Mouse (Mus musculus): ENCODE data around the gene Zbtb20. TPM values are rescaled to one million over a fixed set of nuclear protein-coding genes. Genes with fewer than 3 reads are reported as not detected.
A peak's percentile ranks its signal among the peaks of the same experiment; 100 is the strongest.

The Zbtb20 gene
- polyA plus RNA-seq, 1 experiment from 2014 or later: 24.5 TPM

DNA sequence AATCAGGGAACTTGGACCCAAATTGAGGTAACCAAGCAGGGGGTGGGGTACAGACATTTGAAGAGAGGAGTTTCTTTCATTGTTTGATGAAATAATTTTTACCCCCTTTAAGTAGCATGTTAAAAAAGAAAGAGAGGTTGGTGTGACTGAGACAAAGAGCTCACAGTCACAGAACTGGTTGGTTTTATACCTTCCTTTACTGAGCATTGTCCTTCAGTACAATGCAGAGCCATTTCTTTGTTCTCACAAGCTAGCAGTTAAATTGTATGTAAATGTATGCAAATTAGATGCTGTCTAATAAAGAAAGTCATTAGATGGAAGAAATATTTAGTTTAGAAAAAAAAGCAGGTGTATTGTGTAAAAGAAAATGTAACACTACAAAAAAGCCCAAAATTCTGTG is 220.4 kb downstream of the Zbtb20 start:
- Histone ChIP-seq H3K27me3 (ENCODE audit: low read depth, poor library complexity, severe bottlenecking) (no peaks in the 10 kb centered on the region), H3K4me1 (peaks cover 5% of the 10 kb centered on the region; the same call in 1 of the 2 replicates), H3K9me3 (replicated peaks) (no peaks in the 10 kb centered on the region), H3K36me3 (no peaks in the 10 kb centered on the region), H3K27ac (replicated peaks) (no peak overlapping the region), H3K4me3 (no peak overlapping the region)
- no peak for DNase-seq (ENCODE audit: low spot score)

DNA sequence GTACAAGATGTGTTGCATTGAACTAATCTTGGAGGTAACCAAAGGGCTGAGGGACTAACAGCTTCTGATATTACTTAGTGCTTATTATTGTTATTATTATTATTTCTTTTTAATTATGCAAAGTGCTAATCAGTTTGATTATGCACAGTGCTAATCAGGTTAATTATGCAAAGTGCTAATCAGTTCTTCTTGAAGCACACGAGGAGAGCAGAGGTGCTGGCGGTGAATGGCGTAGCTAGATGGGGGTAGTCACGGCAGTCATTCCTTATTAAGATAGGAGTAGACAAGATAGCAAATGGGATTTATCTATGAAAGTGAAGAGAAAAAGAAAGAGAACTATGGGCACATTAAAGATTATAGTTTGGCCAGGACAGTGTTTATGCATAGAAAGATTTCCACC is 222.5 kb downstream of the Zbtb20 start:
- whole genome bisulfite sequencing: 94% methylated on average over 4 of the region's 4 CpGs
- peaks cover 5% of the 10 kb centered on the region; the same call in 1 of the 2 replicates for H3K4me1 ChIP-seq
- no peaks in the 10 kb centered on the region for H3K36me3 ChIP-seq
- DNase-seq (ENCODE audit: low spot score): no peak
- no peak overlapping the region for H3K27ac ChIP-seq (replicated peaks)
- H3K9me3 ChIP-seq (replicated peaks): no peaks in the 10 kb centered on the region
- H3K27me3 ChIP-seq (ENCODE audit: low read depth, poor library complexity, severe bottlenecking): no peaks in the 10 kb centered on the region
- no peak overlapping the region for H3K4me3 ChIP-seq

DNA sequence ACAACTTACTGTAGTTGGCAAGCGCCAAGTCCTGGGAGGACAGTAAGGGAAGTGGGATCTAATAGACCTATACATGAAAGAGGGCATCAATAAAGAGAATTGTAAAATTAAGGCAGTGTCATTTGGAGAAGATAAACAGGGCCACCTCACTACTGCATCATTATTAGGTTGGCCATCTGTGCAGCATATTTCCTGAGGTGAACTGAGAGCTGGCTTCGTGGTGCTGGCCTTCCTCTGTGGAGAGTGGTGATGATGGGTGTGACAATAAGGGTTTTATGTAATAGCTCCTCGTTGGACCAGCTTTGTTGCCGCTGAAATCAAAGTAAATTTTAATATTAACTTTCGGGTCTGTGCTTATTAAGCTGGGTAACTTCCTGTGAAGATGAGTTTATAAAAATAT is 223.0 kb downstream of the Zbtb20 start:
- no peaks in the 10 kb centered on the region for H3K9me3 ChIP-seq (replicated peaks)
- H3K27me3 ChIP-seq (ENCODE audit: low read depth, poor library complexity, severe bottlenecking): no peaks in the 10 kb centered on the region
- H3K4me3 ChIP-seq: no peak overlapping the region
- 88% methylated on average over 5 of the region's 5 CpGs for WGBS
- H3K36me3 ChIP-seq: no peaks in the 10 kb centered on the region
- DNase-seq (ENCODE audit: low spot score): no peak
- H3K4me1 ChIP-seq: peaks cover 5% of the 10 kb centered on the region; the same call in 1 of the 2 replicates
- H3K27ac ChIP-seq (replicated peaks): no peak overlapping the region

DNA sequence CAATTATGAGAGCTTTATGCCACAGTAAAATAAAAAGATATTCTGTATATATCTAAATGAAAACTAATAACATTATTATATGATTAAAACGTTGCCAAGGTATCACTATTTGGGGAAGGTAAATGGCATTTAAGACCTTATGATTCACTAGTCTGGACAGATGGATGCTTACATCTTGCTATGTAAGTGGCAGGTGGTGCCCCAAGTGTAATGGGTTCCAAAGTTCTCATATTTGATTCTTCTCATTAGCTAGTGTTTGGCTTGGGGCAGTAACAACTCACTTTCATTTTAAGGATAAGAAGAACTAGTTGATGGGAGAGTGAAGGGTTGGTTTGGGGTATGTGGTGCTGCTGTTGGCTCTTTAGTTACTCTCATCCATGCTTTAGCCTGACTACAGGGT is 235.6 kb downstream of the Zbtb20 start:
- no peaks in the 10 kb centered on the region for H3K4me1 ChIP-seq
- no peak for DNase-seq (ENCODE audit: low spot score)
- H3K36me3 ChIP-seq: no peaks in the 10 kb centered on the region
- 81% methylated on average over 1 of the region's 1 CpGs for WGBS
- no peak overlapping the region for H3K4me3 ChIP-seq
- no peaks in the 10 kb centered on the region for H3K27me3 ChIP-seq (ENCODE audit: low read depth, poor library complexity, severe bottlenecking)
- H3K27ac ChIP-seq (replicated peaks): no peak overlapping the region
- H3K9me3 ChIP-seq (replicated peaks): no peaks in the 10 kb centered on the region

DNA sequence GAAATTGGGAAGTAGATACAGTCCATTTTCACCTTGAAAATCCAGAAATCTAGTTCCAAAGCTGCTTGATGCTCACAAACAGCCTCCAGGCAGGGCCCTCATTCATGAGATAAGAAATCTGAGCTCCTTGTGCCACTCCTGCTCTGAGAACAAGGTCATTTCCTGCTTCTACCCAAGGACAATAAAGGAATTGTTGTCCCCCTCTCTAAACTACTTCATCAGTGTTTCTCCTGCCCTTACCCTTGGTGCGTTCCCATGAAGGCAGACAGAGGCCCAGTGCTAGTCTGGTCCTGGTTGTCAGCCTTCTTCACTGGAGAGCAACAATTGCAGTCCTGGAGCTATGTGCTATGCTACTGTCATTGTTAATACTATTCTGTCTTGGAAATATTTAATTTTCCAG is 238.3 kb downstream of the Zbtb20 start:
- Histone ChIP-seq H3K27ac (replicated peaks) (no peak overlapping the region), H3K4me1 (no peaks in the 10 kb centered on the region), H3K4me3 (no peak overlapping the region), H3K9me3 (replicated peaks) (no peaks in the 10 kb centered on the region), H3K27me3 (ENCODE audit: low read depth, poor library complexity, severe bottlenecking) (no peaks in the 10 kb centered on the region), H3K36me3 (no peaks in the 10 kb centered on the region)
- 66% methylated on average over 1 of the region's 1 CpGs for WGBS
- DNase-seq (ENCODE audit: low spot score): no peak

DNA sequence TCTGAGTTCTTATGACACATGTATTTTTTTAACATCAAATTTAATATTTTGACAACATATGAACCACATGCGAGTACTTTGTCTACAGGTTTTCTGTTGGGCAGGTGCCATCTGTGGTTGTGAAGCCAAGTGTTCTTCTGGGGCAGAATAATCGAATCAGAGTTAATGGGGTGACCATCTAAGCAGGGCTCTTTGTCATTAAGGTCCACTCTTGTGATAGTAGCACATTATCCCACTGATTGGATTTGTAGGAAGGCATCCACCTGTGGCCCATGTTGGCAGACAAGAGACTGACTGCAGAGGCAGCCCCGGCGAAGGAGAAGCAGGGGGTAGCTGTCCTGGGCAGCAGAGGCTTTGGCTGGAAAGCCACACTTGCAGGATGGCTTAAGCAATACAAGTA is 254.3 kb downstream of the Zbtb20 start:
- Histone ChIP-seq H3K9me3 (replicated peaks) (no peaks in the 10 kb centered on the region), H3K27me3 (ENCODE audit: low read depth, poor library complexity, severe bottlenecking) (no peaks in the 10 kb centered on the region), H3K36me3 (no peaks in the 10 kb centered on the region), H3K4me1 (peaks cover 4% of the 10 kb centered on the region; the same call in 1 of the 2 replicates), H3K4me3 (no peak overlapping the region), H3K27ac (replicated peaks) (no peak overlapping the region)
- no peak for DNase-seq (ENCODE audit: low spot score)
- 79% methylated on average over 4 of the region's 4 CpGs for WGBS

DNA sequence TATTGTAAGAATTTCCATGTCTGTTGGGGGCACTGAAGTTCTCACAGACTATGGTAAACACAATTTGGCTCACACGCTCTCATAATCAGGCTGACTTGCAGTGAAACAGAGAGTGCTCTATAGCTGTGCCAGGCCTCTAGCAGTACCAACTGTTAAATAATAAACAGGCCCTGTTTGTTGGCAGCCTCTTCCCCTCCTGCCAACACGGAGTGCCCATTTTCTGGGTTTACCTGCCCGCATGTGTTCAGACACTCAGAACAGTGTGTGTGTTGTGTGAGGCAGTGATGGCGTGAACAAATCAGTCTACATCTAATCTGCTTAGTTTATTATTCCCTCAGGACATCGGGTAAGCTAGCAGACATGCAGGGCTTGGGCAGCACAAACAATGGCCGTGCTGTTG is 254.9 kb downstream of the Zbtb20 start:
- WGBS: 76% methylated on average over 6 of the region's 6 CpGs
- H3K9me3 ChIP-seq (replicated peaks): no peaks in the 10 kb centered on the region

DNA sequence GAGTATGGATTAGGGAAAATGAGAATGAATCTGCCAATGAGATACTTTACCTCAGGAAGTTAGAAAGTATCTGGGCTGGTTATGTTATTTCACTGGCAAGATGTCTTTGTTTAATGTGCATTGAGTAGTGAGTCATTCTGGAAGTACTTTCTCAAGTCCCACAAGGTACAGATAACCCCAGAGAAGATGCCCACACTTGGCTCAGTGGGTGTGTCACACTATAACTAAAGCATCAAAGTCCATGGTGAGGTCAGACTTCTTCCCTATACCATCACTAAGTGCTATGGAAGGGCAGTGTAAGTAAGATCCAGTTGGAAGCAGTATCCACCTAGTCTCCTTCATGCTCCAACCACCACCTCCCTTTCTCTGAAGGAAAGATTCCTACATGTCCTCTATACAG is 255.4 kb downstream of the Zbtb20 start:
- Histone ChIP-seq H3K9me3 (replicated peaks) (no peaks in the 10 kb centered on the region), H3K4me3 (no peak overlapping the region), H3K27me3 (ENCODE audit: low read depth, poor library complexity, severe bottlenecking) (no peaks in the 10 kb centered on the region), H3K4me1 (peaks cover 4% of the 10 kb centered on the region; the same call in 1 of the 2 replicates), H3K27ac (replicated peaks) (no peak overlapping the region), H3K36me3 (no peaks in the 10 kb centered on the region)
- no peak for DNase-seq (ENCODE audit: low spot score)

More for the DNA sequence above, 254.9 kb downstream of the Zbtb20 start:
- H3K4me1 ChIP-seq: peaks cover 4% of the 10 kb centered on the region; the same call in 1 of the 2 replicates
- H3K27ac ChIP-seq (replicated peaks): no peak overlapping the region
- H3K36me3 ChIP-seq: no peaks in the 10 kb centered on the region
- H3K27me3 ChIP-seq (ENCODE audit: low read depth, poor library complexity, severe bottlenecking): no peaks in the 10 kb centered on the region
- no peak for DNase-seq (ENCODE audit: low spot score)
- H3K4me3 ChIP-seq: no peak overlapping the region

DNA sequence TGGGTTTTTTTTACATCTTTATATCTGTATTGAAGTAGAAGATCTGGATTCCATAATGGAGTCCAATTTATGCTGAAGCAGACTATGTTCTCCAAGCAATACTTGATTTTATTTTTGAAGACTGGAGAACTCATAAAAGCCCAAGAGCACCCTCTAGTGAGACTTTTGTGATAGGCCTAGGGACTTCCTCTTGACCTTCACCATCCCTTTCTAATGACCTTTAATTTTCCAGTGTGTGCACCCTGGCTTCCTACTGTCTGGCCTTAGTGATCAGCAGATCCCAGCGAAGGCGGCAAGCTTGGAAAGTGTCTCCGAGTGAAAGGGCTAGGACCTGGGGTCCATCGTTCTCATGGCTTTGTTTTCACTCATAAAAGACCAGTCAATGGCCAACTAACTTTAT is 292.8 kb downstream of the Zbtb20 start:
- DNase-seq (ENCODE audit: low spot score): no peak
- Histone ChIP-seq H3K27ac (replicated peaks) (no peak overlapping the region), H3K4me1 (peaks cover 23% of the 10 kb centered on the region), H3K4me3 (no peak overlapping the region), H3K27me3 (ENCODE audit: low read depth, poor library complexity, severe bottlenecking) (no peaks in the 10 kb centered on the region), H3K36me3 (no peaks in the 10 kb centered on the region), H3K9me3 (replicated peaks) (no peaks in the 10 kb centered on the region)
- 70% methylated on average over 4 of the region's 4 CpGs for WGBS

DNA sequence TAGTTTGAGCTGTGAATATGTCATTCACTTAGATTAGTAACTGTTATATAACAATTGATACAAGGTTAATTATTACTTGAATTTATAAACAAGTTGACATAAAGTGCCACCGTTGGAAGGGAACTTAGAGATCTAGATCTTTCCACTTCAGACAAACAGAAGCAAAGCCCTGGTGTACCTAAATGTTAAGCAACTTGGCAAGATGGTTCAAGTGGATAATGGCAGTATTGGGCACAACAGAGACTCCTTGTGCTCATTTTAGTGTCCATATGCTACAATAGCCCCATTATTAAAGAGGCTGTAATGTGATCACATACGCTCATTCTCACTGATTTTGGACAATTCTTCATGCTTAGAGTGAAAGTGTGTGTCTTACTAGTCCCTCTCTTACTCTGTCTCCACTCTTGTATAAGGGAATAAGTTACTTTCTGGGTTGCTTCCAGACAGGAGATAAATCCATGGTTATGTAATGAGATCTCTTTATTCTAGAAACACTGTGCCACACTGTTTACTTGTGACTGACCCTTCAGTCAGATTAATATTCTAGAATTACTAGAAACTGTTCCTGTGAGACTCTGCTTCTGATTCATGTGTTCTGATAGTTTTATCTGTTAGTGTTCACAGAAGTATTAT is 293.7 kb downstream of the Zbtb20 start:
- Histone ChIP-seq H3K36me3 (no peaks in the 10 kb centered on the region), H3K4me3 (no peak overlapping the region), H3K4me1 (peaks cover 23% of the 10 kb centered on the region), H3K27me3 (ENCODE audit: low read depth, poor library complexity, severe bottlenecking) (no peaks in the 10 kb centered on the region), H3K27ac (replicated peaks) (no peak overlapping the region), H3K9me3 (replicated peaks) (no peaks in the 10 kb centered on the region)
- DNase-seq (ENCODE audit: low spot score): no peak
- 96% methylated on average over 2 of the region's 2 CpGs for WGBS

DNA sequence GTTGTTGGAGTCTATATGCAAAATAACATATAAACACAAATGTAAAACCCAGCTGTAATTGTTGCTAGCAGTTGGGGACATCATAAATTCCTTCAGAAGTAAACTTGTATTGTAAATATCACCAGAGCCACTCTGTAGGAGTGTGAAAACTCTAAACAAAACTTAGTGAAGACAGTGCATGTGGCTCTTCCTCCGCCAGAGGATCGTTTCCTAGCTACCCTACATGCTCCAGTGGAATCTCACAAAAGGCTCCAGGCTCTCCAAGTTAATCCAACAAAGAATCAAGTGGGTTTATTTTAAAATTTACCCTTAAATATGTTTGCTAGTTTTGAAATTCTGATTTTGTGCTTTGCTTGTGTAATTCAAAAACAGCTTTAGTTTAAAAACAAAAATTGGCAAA is 296.5 kb downstream of the Zbtb20 start:
- DNase-seq (ENCODE audit: low spot score): peak; percentile 22
- no peak overlapping the region; the same call in 1 of the 2 replicates for H3K27ac ChIP-seq (replicated peaks)
- peaks cover 23% of the 10 kb centered on the region for H3K4me1 ChIP-seq
- no peak overlapping the region for H3K4me3 ChIP-seq
- no peaks in the 10 kb centered on the region for H3K27me3 ChIP-seq (ENCODE audit: low read depth, poor library complexity, severe bottlenecking)
- H3K36me3 ChIP-seq: no peaks in the 10 kb centered on the region
- H3K9me3 ChIP-seq (replicated peaks): no peaks in the 10 kb centered on the region
- WGBS: 18% methylated on average over 2 of the region's 2 CpGs

DNA sequence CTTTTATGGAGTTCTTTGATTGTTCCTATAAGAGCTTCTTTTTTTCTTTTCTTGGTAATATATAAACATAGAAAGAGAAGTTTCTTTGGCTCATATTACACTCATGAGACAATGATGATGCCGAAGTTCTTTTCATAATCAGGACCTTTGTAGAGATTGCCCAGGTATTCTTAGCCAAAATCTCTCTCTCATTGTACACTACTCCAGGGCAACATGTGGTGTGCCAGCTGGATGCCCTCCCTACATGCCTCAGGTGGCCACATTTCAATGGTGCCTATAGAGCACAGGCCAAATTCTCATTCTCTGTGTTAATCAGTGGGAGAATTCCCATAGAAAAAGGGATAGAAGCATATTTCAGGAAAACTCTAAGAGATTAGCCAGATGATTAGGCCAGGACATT is 297.2 kb downstream of the Zbtb20 start:
- Histone ChIP-seq H3K4me1 (peaks cover 23% of the 10 kb centered on the region), H3K36me3 (no peaks in the 10 kb centered on the region), H3K27me3 (ENCODE audit: low read depth, poor library complexity, severe bottlenecking) (no peaks in the 10 kb centered on the region), H3K4me3 (no peak overlapping the region), H3K9me3 (replicated peaks) (no peaks in the 10 kb centered on the region), H3K27ac (replicated peaks) (no peak overlapping the region)
- 42% methylated on average over 1 of the region's 1 CpGs for WGBS
- no peak for DNase-seq (ENCODE audit: low spot score)

DNA sequence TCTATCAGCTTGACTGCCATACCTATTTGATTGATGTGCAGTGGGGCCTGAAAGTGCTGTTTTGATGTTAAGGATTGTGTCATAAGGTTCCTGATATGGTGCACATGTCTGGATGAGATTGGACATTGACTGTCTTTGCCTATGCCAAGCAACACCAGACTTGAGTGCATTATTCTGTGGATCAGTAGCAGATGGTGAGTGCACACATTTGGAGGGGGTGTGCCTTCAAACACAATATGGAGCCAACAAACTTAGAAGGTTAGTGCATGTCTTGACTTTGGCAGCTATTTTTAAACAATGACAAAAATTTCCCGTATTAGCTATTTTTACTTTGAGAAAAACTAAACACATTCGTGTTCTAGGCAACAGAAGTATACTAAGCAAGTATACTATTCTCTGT is 299.1 kb downstream of the Zbtb20 start:
- Histone ChIP-seq H3K27me3 (ENCODE audit: low read depth, poor library complexity, severe bottlenecking) (no peaks in the 10 kb centered on the region), H3K9me3 (replicated peaks) (no peaks in the 10 kb centered on the region), H3K27ac (replicated peaks) (no peak overlapping the region), H3K36me3 (no peaks in the 10 kb centered on the region), H3K4me3 (no peak overlapping the region), H3K4me1 (peaks cover 23% of the 10 kb centered on the region)
- 87% methylated on average over 2 of the region's 2 CpGs for WGBS
- no peak for DNase-seq (ENCODE audit: low spot score)

DNA sequence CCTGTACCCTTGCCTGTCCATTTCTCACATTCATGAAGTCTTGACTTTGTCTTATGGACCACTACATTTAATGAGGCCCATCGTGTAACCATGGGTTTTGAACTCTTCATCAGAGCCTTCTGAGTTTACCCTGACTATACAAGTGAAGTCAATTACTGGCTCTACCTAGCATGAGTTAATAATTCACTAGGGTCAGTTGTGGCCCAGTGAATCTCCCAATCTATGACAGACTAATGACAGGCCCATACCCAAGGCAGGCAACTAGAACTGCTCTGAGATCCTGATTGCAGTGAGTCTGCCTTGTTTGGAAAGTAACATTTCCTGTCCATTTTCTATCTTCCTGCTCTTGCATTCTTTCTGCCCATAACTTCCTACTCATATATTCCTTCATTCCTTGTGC is 305.4 kb downstream of the Zbtb20 start:
- 95% methylated on average over 1 of the region's 1 CpGs for WGBS
- H3K4me3 ChIP-seq: no peak overlapping the region
- no peak for DNase-seq (ENCODE audit: low spot score)
- H3K36me3 ChIP-seq: no peaks in the 10 kb centered on the region
- H3K4me1 ChIP-seq: no peaks in the 10 kb centered on the region
- H3K27me3 ChIP-seq (ENCODE audit: low read depth, poor library complexity, severe bottlenecking): no peaks in the 10 kb centered on the region
- no peak overlapping the region for H3K27ac ChIP-seq (replicated peaks)
- H3K9me3 ChIP-seq (replicated peaks): no peaks in the 10 kb centered on the region
